Mouse (Mus musculus): ENCODE data around the gene Itga5. TPM values are rescaled to one million over a fixed set of nuclear protein-coding genes. Genes with fewer than 3 reads are reported as not detected.
A peak's percentile ranks its signal among the peaks of the same experiment; 100 is the strongest.
"Not testable (repeated sequence)": the region's sequence is repeated elsewhere in the genome, so short reads cannot be mapped to it uniquely, and the experiment has no call there.

The Itga5 gene
- polyA plus RNA-seq (2012; ENCODE audit: insufficient read depth, insufficient read length, missing spikeins) = 34.0 and 37.3 TPM in 2 replicates

DNA sequence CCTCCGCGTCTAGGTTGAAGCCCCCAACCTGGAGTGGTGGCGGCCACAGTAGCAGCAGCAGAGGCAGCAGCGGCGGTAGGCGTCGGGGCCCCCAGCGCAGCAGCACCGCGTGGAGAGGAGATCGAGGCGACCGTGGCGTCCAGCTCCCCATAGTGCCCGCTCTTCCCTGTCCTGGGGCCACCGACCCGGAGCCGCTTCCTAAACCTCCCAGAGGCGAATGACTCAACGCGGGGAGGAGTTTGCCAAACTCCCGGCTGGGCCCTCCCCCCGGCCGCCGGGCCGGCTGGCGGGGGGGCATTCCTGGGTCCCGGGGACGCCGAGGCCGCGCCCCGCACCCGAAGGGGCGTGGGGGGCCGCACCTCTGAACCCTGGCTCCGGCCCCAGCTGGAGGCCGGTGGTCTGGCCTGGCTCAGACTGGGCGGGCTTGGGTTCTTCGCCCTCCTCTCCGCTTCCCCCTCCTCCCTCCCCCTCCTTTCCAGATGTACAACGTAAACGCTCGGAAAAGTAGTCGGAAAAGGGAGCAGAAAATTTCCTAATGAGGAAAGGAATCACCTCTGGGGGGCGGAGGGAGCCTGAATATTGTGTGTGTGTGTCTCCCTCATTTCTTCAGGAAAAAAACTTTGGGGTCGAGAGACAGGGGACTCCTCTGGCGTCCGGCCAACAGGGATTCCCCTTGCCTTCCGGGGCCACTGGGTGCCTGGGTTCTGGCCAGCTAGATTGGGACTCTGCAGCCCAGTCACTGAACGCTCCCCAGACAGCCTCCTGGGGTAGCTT, at the start of gene Itga5:
TSS of gene Itga5 (minus strand) at position 388 of the 774 bp plus-strand sequence.
- TF ChIP-seq POLR2A (IDR thresholded peaks at IDR 0.05; ENCODE audit: borderline replicate concordance, low read depth, low read length) (0 out of 2 replicates have a peak, but pooled peaks have one; percentile 64), CTCF (IDR thresholded peaks at IDR 0.05; ENCODE audit: low read depth, low read length) (no peak)
- Histone ChIP-seq H3K4me3 (ENCODE audit: insufficient read depth, low read length) (peak within 1 kb of the TSS; percentile 95), H3K4me1 (ENCODE audit: control insufficient read depth, insufficient read depth, low read length) (peaks cover 71% of the 10 kb centered on the region), H3K27ac (ENCODE audit: insufficient read depth, low read depth, low read length) (peak within 1 kb of the TSS; percentile 45)

DNA sequence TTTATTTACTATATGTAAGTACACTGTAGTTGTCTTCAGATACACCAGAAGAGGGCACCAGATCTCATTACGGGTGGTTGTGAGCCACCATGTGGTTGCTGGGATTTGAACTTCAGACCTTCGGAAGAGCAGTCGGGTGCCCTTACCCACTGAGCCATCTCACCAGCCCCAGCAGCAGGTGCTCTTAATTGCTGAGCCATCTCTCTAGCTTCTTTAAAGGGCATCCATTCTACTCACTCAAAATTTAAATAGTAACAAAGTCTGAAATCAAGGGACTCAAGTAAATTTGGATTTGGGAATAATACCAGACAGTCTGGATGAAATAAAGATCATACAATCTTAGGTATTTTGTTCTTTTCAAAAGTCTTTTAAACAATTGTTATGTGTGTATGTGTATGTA, 39.0 kb upstream of the Itga5 start:
- H3K4me1 ChIP-seq (ENCODE audit: control insufficient read depth, insufficient read depth, low read length) = peaks cover 14% of the 10 kb centered on the region
- H3K4me3 ChIP-seq (ENCODE audit: insufficient read depth, low read length); H3K27ac ChIP-seq (ENCODE audit: insufficient read depth, low read depth, low read length): not testable (repeated sequence)

DNA sequence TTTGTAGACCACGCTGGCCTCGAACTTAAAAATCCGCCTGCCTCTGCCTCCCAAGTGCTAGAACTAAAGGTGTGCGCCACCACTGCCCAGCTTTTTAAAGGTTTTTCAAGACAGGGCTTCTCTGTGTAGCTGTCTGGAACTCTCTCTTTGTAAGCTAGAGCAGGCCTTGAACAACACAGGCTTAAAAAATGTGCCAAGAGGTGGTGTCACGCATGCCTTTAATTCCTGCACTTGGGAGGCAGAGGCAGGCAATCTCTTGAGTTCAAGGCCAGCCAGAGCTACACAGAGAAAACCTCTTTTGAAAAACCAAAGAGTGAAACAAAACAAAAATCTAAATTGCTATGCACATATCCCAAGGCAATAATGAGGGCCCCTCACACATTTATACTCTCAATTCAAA, 34.8 kb upstream of the Itga5 start:
- H3K4me3 ChIP-seq (ENCODE audit: insufficient read depth, low read length) = no peak overlapping the region
- TF ChIP-seq CTCF (IDR thresholded peaks at IDR 0.05; ENCODE audit: low read depth, low read length) = no peak
- no peak for TF ChIP-seq POLR2A (IDR thresholded peaks at IDR 0.05; ENCODE audit: borderline replicate concordance, low read depth, low read length)
- H3K27ac ChIP-seq (ENCODE audit: insufficient read depth, low read depth, low read length) = no peak overlapping the region
- peaks cover 17% of the 10 kb centered on the region for H3K4me1 ChIP-seq (ENCODE audit: control insufficient read depth, insufficient read depth, low read length)

DNA sequence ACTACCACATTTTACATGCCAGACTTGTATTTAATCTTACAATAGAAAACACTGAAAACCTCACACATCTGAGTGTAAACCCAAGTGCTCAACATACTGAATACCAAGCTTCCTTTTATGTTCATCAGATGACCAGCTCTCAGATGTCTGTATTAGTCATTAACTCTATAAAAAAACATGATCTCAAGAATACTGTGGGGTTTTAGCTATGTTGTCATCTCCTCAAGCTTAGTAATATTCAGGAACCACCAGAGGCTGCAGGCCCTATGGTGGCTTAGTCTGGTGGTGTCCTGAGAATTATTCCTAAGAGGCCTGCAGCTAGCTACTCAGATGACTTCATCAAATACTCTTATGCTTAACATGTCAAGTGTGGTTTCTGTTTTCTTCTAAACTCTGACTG, 27.0 kb upstream of the Itga5 start:
- Histone ChIP-seq H3K27ac (ENCODE audit: insufficient read depth, low read depth, low read length) (peak overlapping the region; percentile 98), H3K4me3 (ENCODE audit: insufficient read depth, low read length) (no peak overlapping the region), H3K4me1 (ENCODE audit: control insufficient read depth, insufficient read depth, low read length) (peaks cover 32% of the 10 kb centered on the region)
- TF ChIP-seq CTCF (IDR thresholded peaks at IDR 0.05; ENCODE audit: low read depth, low read length) = no peak
- TF ChIP-seq POLR2A (IDR thresholded peaks at IDR 0.05; ENCODE audit: borderline replicate concordance, low read depth, low read length) = no peak

- peaks cover 39% of the 10 kb centered on the region for H3K4me1 ChIP-seq (ENCODE audit: control insufficient read depth, insufficient read depth, low read length)
- no peak for TF ChIP-seq POLR2A (IDR thresholded peaks at IDR 0.05; ENCODE audit: borderline replicate concordance, low read depth, low read length)
- no peak for TF ChIP-seq CTCF (IDR thresholded peaks at IDR 0.05; ENCODE audit: low read depth, low read length)
- H3K27ac ChIP-seq (ENCODE audit: insufficient read depth, low read depth, low read length) = no peak overlapping the region
- H3K4me3 ChIP-seq (ENCODE audit: insufficient read depth, low read length) = no peak overlapping the region
Measured at GRCm38 (mm10) chr15:103388556-103389145, 22.1 kb upstream of the Itga5 start.

GRCm38 (mm10) chr15:103383771-103384488, 17.4 kb upstream of the Itga5 start:
- no peak for TF ChIP-seq CTCF (IDR thresholded peaks at IDR 0.05; ENCODE audit: low read depth, low read length)
- no peak for TF ChIP-seq POLR2A (IDR thresholded peaks at IDR 0.05; ENCODE audit: borderline replicate concordance, low read depth, low read length)
- H3K27ac ChIP-seq (ENCODE audit: insufficient read depth, low read depth, low read length) = no peak overlapping the region
- H3K4me1 ChIP-seq (ENCODE audit: control insufficient read depth, insufficient read depth, low read length) = peaks cover 50% of the 10 kb centered on the region
- H3K4me3 ChIP-seq (ENCODE audit: insufficient read depth, low read length) = no peak overlapping the region

DNA sequence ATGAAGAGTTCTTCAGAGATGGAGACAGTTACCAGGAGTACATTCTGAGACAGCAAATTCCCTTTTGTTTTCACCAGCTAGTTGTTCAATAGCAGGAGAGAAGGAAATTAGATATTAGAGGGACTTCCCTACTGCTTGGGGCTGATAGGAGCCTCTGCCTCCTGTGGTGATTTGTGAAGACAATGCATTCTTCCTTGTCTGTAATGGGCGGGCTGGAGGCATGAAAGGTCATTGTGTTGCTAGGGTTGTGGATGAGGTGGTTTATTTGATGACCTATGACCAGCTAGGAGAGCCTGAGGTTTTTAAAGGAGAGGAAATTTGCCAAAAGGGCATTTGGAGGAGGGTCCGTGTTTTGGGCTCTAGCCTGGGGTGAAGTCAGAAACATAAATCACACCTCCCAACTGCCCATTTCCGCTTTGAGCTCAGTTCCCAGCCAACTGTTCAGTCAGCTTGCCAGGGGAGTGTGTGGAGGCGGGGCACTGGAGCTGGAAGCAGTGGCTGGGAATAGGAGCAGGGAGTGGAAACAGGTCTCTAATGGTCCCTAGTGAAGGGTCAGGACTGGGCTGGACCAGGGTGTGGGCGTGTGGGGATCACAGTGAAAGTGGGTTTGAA, 16.3 kb upstream of the Itga5 start:
- no peak overlapping the region for H3K4me3 ChIP-seq (ENCODE audit: insufficient read depth, low read length)
- H3K4me1 ChIP-seq (ENCODE audit: control insufficient read depth, insufficient read depth, low read length) = peaks cover 59% of the 10 kb centered on the region
- peak overlapping the region; percentile 14; the same call in 1 of the 2 replicates for H3K27ac ChIP-seq (ENCODE audit: insufficient read depth, low read depth, low read length)
- no peak for TF ChIP-seq CTCF (IDR thresholded peaks at IDR 0.05; ENCODE audit: low read depth, low read length)
- TF ChIP-seq POLR2A (IDR thresholded peaks at IDR 0.05; ENCODE audit: borderline replicate concordance, low read depth, low read length) = no peak

GRCm38 (mm10) chr15:103382075-103382474, 15.5 kb upstream of the Itga5 start:
- H3K27ac ChIP-seq (ENCODE audit: insufficient read depth, low read depth, low read length) = no peak overlapping the region
- peaks cover 59% of the 10 kb centered on the region for H3K4me1 ChIP-seq (ENCODE audit: control insufficient read depth, insufficient read depth, low read length)
- no peak overlapping the region for H3K4me3 ChIP-seq (ENCODE audit: insufficient read depth, low read length)
- TF ChIP-seq POLR2A (IDR thresholded peaks at IDR 0.05; ENCODE audit: borderline replicate concordance, low read depth, low read length) = no peak
- no peak for TF ChIP-seq CTCF (IDR thresholded peaks at IDR 0.05; ENCODE audit: low read depth, low read length)

GRCm38 (mm10) chr15:103378665-103379356, 12.2 kb upstream of the Itga5 start:
- H3K27ac ChIP-seq (ENCODE audit: insufficient read depth, low read depth, low read length) = no peak overlapping the region
- H3K4me3 ChIP-seq (ENCODE audit: insufficient read depth, low read length) = no peak overlapping the region
- H3K4me1 ChIP-seq (ENCODE audit: control insufficient read depth, insufficient read depth, low read length) = peaks cover 59% of the 10 kb centered on the region
- no peak for TF ChIP-seq POLR2A (IDR thresholded peaks at IDR 0.05; ENCODE audit: borderline replicate concordance, low read depth, low read length)
- no peak for TF ChIP-seq CTCF (IDR thresholded peaks at IDR 0.05; ENCODE audit: low read depth, low read length)

Data from bone marrow macrophage, adult 2 months (primary cell).